Mouse (Mus musculus) testis, adult 10 weeks (tissue): Measurements from ENCODE around the gene Slc30a7. TPM values are rescaled to one million over a fixed set of nuclear protein-coding genes. Genes with fewer than 3 reads are reported as not detected.

Experiments used
- polyA plus RNA-seq: library from polyadenylated mRNA; stranded (reverse); fragments of 350-450 nt; fragmentation: Illumina TruSeq; extraction: RNeasy Lipid Tissue Mini Kit (QIAGEN cat#74804); gene quantifications from one replicate; pipeline ENCODE4 v1.2.3, GENCODE M21; 2014; ENCODE audit warnings: low read depth, low replicate concordance

Slc30a7 gene
- polyA plus RNA-seq, result 9.3 TPM

DNA sequence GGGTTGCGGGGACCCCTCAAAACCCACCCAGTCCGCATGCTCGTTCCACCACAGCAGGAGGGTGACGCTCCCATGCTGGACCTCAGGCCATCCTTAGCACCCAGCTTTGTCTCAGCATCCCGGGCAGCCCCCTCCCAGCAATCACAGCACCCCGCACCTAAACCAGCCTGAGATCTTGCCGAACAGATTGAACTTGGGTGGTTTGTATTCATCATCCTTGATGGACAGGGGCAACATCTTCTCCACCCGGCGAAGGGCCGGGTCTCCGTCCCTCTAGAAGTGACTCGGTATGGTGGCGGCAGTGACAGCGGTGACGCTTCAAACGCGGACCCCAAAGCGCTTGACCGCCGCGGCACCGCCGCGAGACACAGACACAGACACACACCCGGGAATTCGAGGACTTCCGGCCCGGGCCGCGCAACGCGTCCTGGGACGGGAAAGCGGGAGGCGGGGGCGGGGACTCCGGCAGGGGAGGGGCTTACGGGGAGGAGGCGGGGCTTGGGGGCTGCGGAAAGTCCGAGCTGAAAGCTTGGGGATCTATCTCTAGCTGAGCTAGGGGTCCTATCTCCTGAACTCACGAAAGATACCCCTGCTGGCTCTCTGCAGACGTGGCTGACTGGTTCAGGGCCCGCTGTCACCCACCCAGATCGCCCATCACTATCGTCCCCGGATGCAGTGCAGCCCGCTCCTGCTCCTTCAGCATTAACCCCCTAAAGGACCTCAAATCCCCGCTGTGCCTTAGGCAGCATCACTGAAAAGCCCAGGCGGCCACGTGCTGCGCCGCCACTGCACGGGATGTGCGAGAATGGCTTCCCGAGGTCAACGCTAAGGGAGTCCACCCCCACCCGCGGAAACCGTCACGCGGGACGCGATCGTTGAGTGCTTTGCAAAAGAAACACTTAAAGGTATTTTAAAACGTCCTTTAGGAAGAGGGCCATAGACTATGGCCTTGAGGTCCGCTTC is at the start of gene Slc30a7, which contains the start of gene Extl2:
TSS of gene Slc30a7 (minus strand) at position 429 of the 963 bp plus-strand sequence.
TSS of gene Extl2 (plus strand) at position 485 of the 963 bp plus-strand sequence.

Other genes with a start within 250 kb of the Slc30a7 start
- 5.3 TPM for gene Dph5, start 119.6 kb downstream of the Slc30a7 start, polyA plus RNA-seq
- 23.2 TPM for gene Extl2, start 56 bp upstream of the Slc30a7 start, polyA plus RNA-seq
- 104 TPM for gene Vcam1, start 122.3 kb upstream of the Slc30a7 start, polyA plus RNA-seq
- 1.2 TPM for gene Gpr88, start 246.1 kb upstream of the Slc30a7 start, polyA plus RNA-seq